Mouse (Mus musculus) heart, postnatal 0 days (tissue): ENCODE results near the gene Prkg1.

Experiments
- CTCF ChIP-seq: IDR thresholded peaks from 2 replicates; pipeline ENCODE4 v1.5.1; 2016; ENCODE audit warnings: antibody characterized with exemption, control low read depth, low read depth
- EP300 ChIP-seq: IDR thresholded peaks from 2 replicates; pipeline ENCODE4 v1.6.1; 2016; ENCODE audit warnings: antibody characterized with exemption, low read depth

GRCm38 (mm10) chr19:31781077-31781476 lies 16.2 kb upstream of the Prkg1 start:
- TF ChIP-seq CTCF (no peak), EP300 (no peak)
